Mouse (Mus musculus): ENCODE measurements around the gene Vasn. TPM values are rescaled to one million over a fixed set of nuclear protein-coding genes. Genes with fewer than 3 reads are reported as not detected.
A peak's percentile ranks its signal among the peaks of the same experiment; 100 is the strongest.

Gene Vasn
- total RNA-seq, 4 experiments from 2014 or later: 2.5 to 4.3 (median 3.9) TPM

GRCm38 (mm10) chr16:4606431-4607084 lies 33.2 kb upstream of the Vasn start:
- peak in 1 of 2 experiments; percentile 57 for DNase-seq (ENCODE audit: low spot score in 2 of 2)

- peak; percentile 60 to 73 for DNase-seq (ENCODE audit: low spot score in 2 of 2)
These were observed 31.8 kb upstream of the Vasn start for GRCm38 (mm10) chr16:4607818-4608531.

- no peak for DNase-seq (ENCODE audit: low spot score in 2 of 2)
These were observed 31.1 kb upstream of the Vasn start for GRCm38 (mm10) chr16:4608532-4609059.

- DNase-seq (ENCODE audit: low spot score in 2 of 2): no peak
These were observed 28.5 kb upstream of the Vasn start for GRCm38 (mm10) chr16:4611193-4611592.

GRCm38 (mm10) chr16:4611676-4612075 lies 28.1 kb upstream of the Vasn start:
- no peak for DNase-seq (ENCODE audit: low spot score in 2 of 2)

- DNase-seq (ENCODE audit: low spot score in 2 of 2): no peak
These were observed 26.0 kb upstream of the Vasn start for GRCm38 (mm10) chr16:4613736-4614135.

GRCm38 (mm10) chr16:4614639-4615038 lies 25.1 kb upstream of the Vasn start:
- no peak for DNase-seq (ENCODE audit: low spot score in 2 of 2)

GRCm38 (mm10) chr16:4615297-4615696 lies 24.4 kb upstream of the Vasn start:
- DNase-seq (ENCODE audit: low spot score in 2 of 2): no peak

GRCm38 (mm10) chr16:4616829-4617228 lies 22.9 kb upstream of the Vasn start:
- DNase-seq (ENCODE audit: low spot score in 2 of 2): no peak

- no peak for DNase-seq (ENCODE audit: low spot score in 2 of 2)
These were observed 15.7 kb upstream of the Vasn start for GRCm38 (mm10) chr16:4624074-4624473.

GRCm38 (mm10) chr16:4624481-4625110 lies 15.1 kb upstream of the Vasn start, which contains the start of gene Pam16:
Gene Pam16 (minus strand): TSS chr16:4624988.
- peak; percentile 87 to 92 for DNase-seq (ENCODE audit: low spot score in 2 of 2)

GRCm38 (mm10) chr16:4627105-4627504 lies 12.6 kb upstream of the Vasn start:
- no peak for DNase-seq (ENCODE audit: low spot score in 2 of 2)

GRCm38 (mm10) chr16:4628898-4629419 lies 10.8 kb upstream of the Vasn start:
- DNase-seq (ENCODE audit: low spot score in 2 of 2): no peak

GRCm38 (mm10) chr16:4629950-4630349 lies 9.8 kb upstream of the Vasn start:
- DNase-seq (ENCODE audit: low spot score in 2 of 2): peak in 1 of 2 experiments; percentile 68

- DNase-seq (ENCODE audit: low spot score in 2 of 2): no peak
These were observed 7.7 kb upstream of the Vasn start for GRCm38 (mm10) chr16:4632050-4632449.

- no peak for DNase-seq (ENCODE audit: low spot score in 2 of 2)
These were observed 6.1 kb upstream of the Vasn start for GRCm38 (mm10) chr16:4633661-4634060.

- no peak for DNase-seq (ENCODE audit: low spot score in 2 of 2)
These were observed 5.1 kb upstream of the Vasn start for GRCm38 (mm10) chr16:4634681-4635080.

GRCm38 (mm10) chr16:4635760-4636159 lies 4.0 kb upstream of the Vasn start:
- no peak for DNase-seq (ENCODE audit: low spot score in 2 of 2)

- no peak for DNase-seq (ENCODE audit: low spot score in 2 of 2)
These were observed 800 bp upstream of the Vasn start for GRCm38 (mm10) chr16:4638891-4639390.

GRCm38 (mm10) chr16:4640267-4641005 lies 695 bp downstream of the Vasn start:
- DNase-seq (ENCODE audit: low spot score in 2 of 2): no peak

Data from gastrocnemius, adult 8-10 months (tissue).